Mouse (Mus musculus) limb, embryonic 13.5 days (tissue): ENCODE data around the gene Rdh5. TPM values are rescaled to one million over a fixed set of nuclear protein-coding genes. Genes with fewer than 3 reads are reported as not detected.

ENCODE experiments used
- ATAC-seq: fragments of 200-750 bp; cut with Nextera tagmentation; 2 replicates; pipeline ENCODE4 v1.8.0; 2017; ENCODE audit warnings: low read depth, moderate number of reproducible peaks, moderate TSS enrichment; ENCODE audit not compliant: low FRiP score
- H3K27ac ChIP-seq: fragments of 300-500 bp; sonication (generic); 2 replicates; pipeline ENCODE4 v1.5.1; 2015; ENCODE audit warnings: inconsistent platforms, mild to moderate bottlenecking, moderate library complexity
- H3K27me3 ChIP-seq: fragments of 300-500 bp; sonication (generic); 2 replicates; pipeline ENCODE4 v1.6.1; 2015; ENCODE audit warnings: mild to moderate bottlenecking, inconsistent platforms
- H3K36me3 ChIP-seq: fragments of 300-500 bp; sonication (generic); 2 replicates; pipeline ENCODE4 v1.6.1; 2015; ENCODE audit warnings: inconsistent platforms, mild to moderate bottlenecking, moderate library complexity
- H3K4me1 ChIP-seq: fragments of 300-500 bp; sonication (generic); 2 replicates; pipeline ENCODE4 v1.6.1; 2015; ENCODE audit warnings: inconsistent platforms
- H3K4me2 ChIP-seq: fragments of 300-500 bp; sonication (generic); replicated peaks from 2 replicates; pipeline ENCODE4 v1.6.1; 2015; ENCODE audit warnings: inconsistent platforms, mild to moderate bottlenecking, moderate library complexity
- H3K4me3 ChIP-seq: fragments of 300-500 bp; sonication (generic); 2 replicates; pipeline ENCODE4 v1.5.1; 2015; ENCODE audit warnings: moderate library complexity, mild to moderate bottlenecking, inconsistent platforms
- H3K9ac ChIP-seq: fragments of 300-500 bp; sonication (generic); 2 replicates; pipeline ENCODE4 v1.6.1; 2015; ENCODE audit warnings: mild to moderate bottlenecking, inconsistent platforms
- H3K9me3 ChIP-seq: fragments of 300-500 bp; sonication (generic); 2 replicates; pipeline ENCODE4 v1.6.1; 2016; ENCODE audit warnings: inconsistent platforms
- WGBS: fragments of 180-500 bp; shearing (Covaris S2); methylation state at CpG from one replicate; pipeline ENCODE4 v1.1.7; 2015; 5-methylcytosine and 5-hydroxymethylcytosine counted together
- polyA plus RNA-seq: library from polyadenylated mRNA; unstranded; fragments of >200 nt; fragmentation: Nextera tagmentation; extraction: Ambion mirVana; gene quantifications from 2 replicates; pipeline ENCODE4 v1.2.1, GENCODE M21; 2015

The Rdh5 gene
- 12.2 and 12.9 TPM in 2 replicates for polyA plus RNA-seq

- Histone ChIP-seq H3K9ac (peak within 1 kb of the TSS; percentile 78), H3K27ac (peak within 1 kb of the TSS; percentile 88), H3K4me1 (peaks cover 39% of the 10 kb centered on the region), H3K27me3 (peaks cover 3% of the 10 kb centered on the region; the same call in 1 of the 2 replicates), H3K36me3 (peaks cover 15% of the 10 kb centered on the region), H3K4me2 (peak within 1 kb of the TSS; percentile 79), H3K4me3 (peak within 1 kb of the TSS; percentile 90), H3K9me3 (no peaks in the 10 kb centered on the region)
- WGBS: 16% methylated on average over 1 of the region's 1 CpGs
- no peak for ATAC-seq
Observed at GRCm38 (mm10) chr10:128922822-128923012, at the start of gene Rdh5. Gene Rdh5, minus strand, starts transcription at chr10:128922888.

GRCm38 (mm10) chr10:128970740-128971250 is 48.1 kb upstream of the Rdh5 start:
- H3K9me3 ChIP-seq: no peaks in the 10 kb centered on the region
- H3K27ac ChIP-seq: no peak overlapping the region
- no peak for ATAC-seq
- no peaks in the 10 kb centered on the region for H3K36me3 ChIP-seq
- H3K4me2 ChIP-seq: no peak overlapping the region
- WGBS: 57% methylated on average over 1 of the region's 1 CpGs
- H3K27me3 ChIP-seq: no peaks in the 10 kb centered on the region
- no peak overlapping the region for H3K4me3 ChIP-seq
- H3K9ac ChIP-seq: no peak overlapping the region
- H3K4me1 ChIP-seq: no peaks in the 10 kb centered on the region

- Histone ChIP-seq H3K4me1 (no peaks in the 10 kb centered on the region), H3K27me3 (no peaks in the 10 kb centered on the region), H3K9me3 (no peaks in the 10 kb centered on the region), H3K4me3 (no peak overlapping the region), H3K36me3 (no peaks in the 10 kb centered on the region), H3K4me2 (no peak overlapping the region), H3K27ac (no peak overlapping the region), H3K9ac (no peak overlapping the region)
- no peak for ATAC-seq
- 9% methylated on average over 1 of the region's 1 CpGs for WGBS
Observed at GRCm38 (mm10) chr10:128968341-128968749, 45.7 kb upstream of the Rdh5 start.

- H3K27ac ChIP-seq: no peak overlapping the region
- no peaks in the 10 kb centered on the region; the same call in 1 of the 2 replicates for H3K4me1 ChIP-seq
- no peak overlapping the region for H3K4me2 ChIP-seq
- 87% methylated on average over 6 of the region's 6 CpGs for WGBS
- H3K9me3 ChIP-seq: no peaks in the 10 kb centered on the region
- no peaks in the 10 kb centered on the region for H3K36me3 ChIP-seq
- no peaks in the 10 kb centered on the region for H3K27me3 ChIP-seq
- no peak overlapping the region for H3K4me3 ChIP-seq
- H3K9ac ChIP-seq: no peak overlapping the region
- no peak for ATAC-seq
Observed at GRCm38 (mm10) chr10:128965871-128966270, 43.2 kb upstream of the Rdh5 start.

GRCm38 (mm10) chr10:128964961-128965360 is 42.3 kb upstream of the Rdh5 start:
- Histone ChIP-seq H3K9me3 (no peaks in the 10 kb centered on the region), H3K27me3 (no peaks in the 10 kb centered on the region), H3K27ac (no peak overlapping the region), H3K4me2 (no peak overlapping the region), H3K4me1 (no peaks in the 10 kb centered on the region; the same call in 1 of the 2 replicates), H3K4me3 (no peak overlapping the region), H3K36me3 (no peaks in the 10 kb centered on the region), H3K9ac (no peak overlapping the region)
- 65% methylated on average over 2 of the region's 2 CpGs for WGBS
- ATAC-seq: no peak

- Histone ChIP-seq H3K4me3 (no peak within 1 kb of the TSS), H3K4me1 (no peaks in the 10 kb centered on the region; the same call in 1 of the 2 replicates), H3K27ac (no peak within 1 kb of the TSS), H3K9me3 (no peaks in the 10 kb centered on the region), H3K9ac (no peak within 1 kb of the TSS), H3K4me2 (no peak within 1 kb of the TSS), H3K36me3 (no peaks in the 10 kb centered on the region), H3K27me3 (peaks cover 6% of the 10 kb centered on the region; the same call in 1 of the 2 replicates)
- no peak for ATAC-seq
- 78% methylated on average over 12 of the region's 12 CpGs for WGBS
Observed at GRCm38 (mm10) chr10:128960590-128961584, 38.2 kb upstream of the Rdh5 start, which contains the start of gene Mettl7b. Gene Mettl7b, minus strand, starts transcription at chr10:128960988.

GRCm38 (mm10) chr10:128960142-128960541 is 37.5 kb upstream of the Rdh5 start:
- no peak for ATAC-seq
- Histone ChIP-seq H3K4me2 (no peak overlapping the region), H3K27me3 (peaks cover 6% of the 10 kb centered on the region; the same call in 1 of the 2 replicates), H3K4me3 (no peak overlapping the region), H3K4me1 (no peaks in the 10 kb centered on the region; the same call in 1 of the 2 replicates), H3K9ac (no peak overlapping the region), H3K27ac (no peak overlapping the region), H3K9me3 (no peaks in the 10 kb centered on the region), H3K36me3 (no peaks in the 10 kb centered on the region)
- WGBS: 75% methylated on average over 4 of the region's 4 CpGs

GRCm38 (mm10) chr10:128958340-128958739 is 35.7 kb upstream of the Rdh5 start:
- peaks cover 6% of the 10 kb centered on the region; the same call in 1 of the 2 replicates for H3K27me3 ChIP-seq
- no peak overlapping the region for H3K27ac ChIP-seq
- no peak overlapping the region for H3K4me3 ChIP-seq
- 78% methylated on average over 10 of the region's 10 CpGs for WGBS
- H3K4me1 ChIP-seq: no peaks in the 10 kb centered on the region; the same call in 1 of the 2 replicates
- ATAC-seq: no peak
- H3K4me2 ChIP-seq: no peak overlapping the region
- H3K9me3 ChIP-seq: no peaks in the 10 kb centered on the region
- no peaks in the 10 kb centered on the region for H3K36me3 ChIP-seq
- no peak overlapping the region for H3K9ac ChIP-seq

- Histone ChIP-seq H3K27me3 (no peaks in the 10 kb centered on the region), H3K27ac (no peak overlapping the region), H3K4me1 (no peaks in the 10 kb centered on the region), H3K9ac (no peak overlapping the region), H3K4me3 (no peak overlapping the region), H3K36me3 (no peaks in the 10 kb centered on the region), H3K4me2 (no peak overlapping the region), H3K9me3 (no peaks in the 10 kb centered on the region)
- WGBS: 66% methylated on average over 16 of the region's 16 CpGs
- no peak for ATAC-seq
Observed at GRCm38 (mm10) chr10:128950208-128950887, 27.7 kb upstream of the Rdh5 start.

GRCm38 (mm10) chr10:128947496-128947895 is 24.8 kb upstream of the Rdh5 start:
- 90% methylated on average over 4 of the region's 4 CpGs for WGBS
- Histone ChIP-seq H3K4me2 (no peak overlapping the region), H3K9ac (no peak overlapping the region), H3K36me3 (no peaks in the 10 kb centered on the region), H3K4me1 (no peaks in the 10 kb centered on the region), H3K9me3 (no peaks in the 10 kb centered on the region), H3K27me3 (no peaks in the 10 kb centered on the region), H3K4me3 (no peak overlapping the region), H3K27ac (no peak overlapping the region)
- no peak for ATAC-seq

GRCm38 (mm10) chr10:128945675-128946074 is 23.0 kb upstream of the Rdh5 start:
- Histone ChIP-seq H3K27ac (no peak overlapping the region), H3K4me3 (no peak overlapping the region), H3K27me3 (no peaks in the 10 kb centered on the region), H3K9ac (no peak overlapping the region), H3K9me3 (no peaks in the 10 kb centered on the region), H3K4me2 (no peak overlapping the region), H3K4me1 (no peaks in the 10 kb centered on the region), H3K36me3 (no peaks in the 10 kb centered on the region)
- 23% methylated on average over 3 of the region's 3 CpGs for WGBS
- no peak for ATAC-seq

- Histone ChIP-seq H3K9me3 (no peaks in the 10 kb centered on the region), H3K36me3 (no peaks in the 10 kb centered on the region), H3K4me2 (no peak overlapping the region), H3K4me1 (no peaks in the 10 kb centered on the region), H3K4me3 (no peak overlapping the region), H3K9ac (no peak overlapping the region), H3K27me3 (peaks cover 15% of the 10 kb centered on the region), H3K27ac (no peak overlapping the region)
- no peak for ATAC-seq
- 81% methylated on average over 10 of the region's 10 CpGs for WGBS
Observed at GRCm38 (mm10) chr10:128940475-128941061, 17.9 kb upstream of the Rdh5 start.
